Mouse (Mus musculus): ENCODE measurements around the gene Dock2. TPM values are rescaled to one million over a fixed set of nuclear protein-coding genes. Genes with fewer than 3 reads are reported as not detected.

Gene Dock2
- total and polyA plus RNA-seq, 3 experiments: 79.6 to 151 (median 133) TPM

DNA sequence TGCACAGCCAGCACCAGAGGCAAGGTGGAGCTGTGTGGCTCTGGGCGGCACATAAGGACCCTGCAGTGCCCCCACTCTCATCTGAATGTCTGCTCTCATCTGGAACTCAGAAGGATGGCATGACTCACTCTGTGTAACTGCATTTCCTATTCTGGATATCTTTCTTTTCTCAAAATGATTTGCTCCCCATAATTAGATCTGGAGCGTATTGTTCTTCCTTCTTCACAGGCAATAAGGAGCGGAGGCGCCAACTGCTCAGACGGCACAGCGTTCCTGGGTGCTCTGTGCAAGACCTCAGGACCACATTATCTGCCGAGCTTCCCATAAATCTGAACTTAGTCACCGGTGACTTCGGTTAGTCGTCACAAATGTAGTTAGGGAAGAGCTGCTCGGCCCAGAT is 75.4 kb downstream of the Dock2 start:
- Histone ChIP-seq H3K4me1 (ENCODE audit: control insufficient read depth in 1 of 2, insufficient read depth in 2 of 2) (no peaks in the 10 kb centered on the region), H3K36me3 (replicated peaks in 1 of 2; ENCODE audit: control insufficient read depth in 1 of 2, insufficient read depth in 1 of 2, low read length in 1 of 2) (peaks cover 91 to 96% of the 10 kb centered on the region in 2 experiments), H3K27ac (ENCODE audit: insufficient read depth, low read depth) (no peak overlapping the region), H3K9me3 (replicated peaks; ENCODE audit: low read length) (no peaks in the 10 kb centered on the region), H3K9ac (ENCODE audit: insufficient read depth, low read depth) (no peak overlapping the region), H3K27me3 (replicated peaks) (no peaks in the 10 kb centered on the region), H3K4me3 (replicated peaks in 1 of 3; ENCODE audit: low read depth in 2 of 3, low read length in 2 of 3, poor library complexity in 1 of 3) (no peak overlapping the region), H3K79me2 (replicated peaks; ENCODE audit: control insufficient read depth, extremely low read depth, insufficient read depth, poor library complexity, severe bottlenecking) (no peaks in the 10 kb centered on the region), H3K4me2 (ENCODE audit: insufficient read depth, low read depth, poor library complexity, severe bottlenecking) (no peak overlapping the region)
- TF ChIP-seq EP300 (IDR thresholded peaks at IDR 0.05; ENCODE audit: low read length): no peak
- TF ChIP-seq IRF4 (IDR thresholded peaks at IDR 0.05; ENCODE audit: low read depth, low read length): no peak
- no peak for TF ChIP-seq RAD21 (IDR thresholded peaks at IDR 0.05; ENCODE audit: low read depth, low read length)
- no peak for TF ChIP-seq RCOR1 (conservative IDR thresholded peaks at IDR 0.05; ENCODE audit: low read depth, low read length)
- TF ChIP-seq MAFK (IDR thresholded peaks at IDR 0.05; ENCODE audit: insufficient replicate concordance, low read length): no peak
- TF ChIP-seq ELF1 (IDR thresholded peaks at IDR 0.05; ENCODE audit: low read depth, low read length): no peak
- no peak for TF ChIP-seq E2F4 (IDR thresholded peaks at IDR 0.05; ENCODE audit: insufficient replicate concordance, low read depth, low read length)
- no peak for TF ChIP-seq PAX5 (IDR thresholded peaks at IDR 0.05; ENCODE audit: low read length)
- TF ChIP-seq SMC3 (IDR thresholded peaks at IDR 0.05; ENCODE audit: low read depth, low read length): no peak
- no peak for TF ChIP-seq USF2 (conservative IDR thresholded peaks at IDR 0.05; ENCODE audit: low read depth, low read length)
- no peak for TF ChIP-seq GABPA (IDR thresholded peaks at IDR 0.05; ENCODE audit: insufficient replicate concordance, low read depth, low read length)
- no peak for TF ChIP-seq CHD2 (IDR thresholded peaks at IDR 0.05; ENCODE audit: low read length)
- TF ChIP-seq MXI1 (IDR thresholded peaks at IDR 0.05; ENCODE audit: low read depth, low read length): no peak
- no peak for TF ChIP-seq KAT2A (IDR thresholded peaks at IDR 0.05; ENCODE audit: insufficient replicate concordance, low read length)
- no peak for TF ChIP-seq NRF1 (IDR thresholded peaks at IDR 0.05; ENCODE audit: low read depth, low read length)
- no peak for TF ChIP-seq JUND (conservative IDR thresholded peaks at IDR 0.05; ENCODE audit: low read depth, low read length)
- dilution Hi-C loops (cut with MboI; ENCODE audit: extremely low pct_ligation_motif_present, extremely low pct_unique_long_range_greater_than_20kb, low sequenced_read_pairs): no loop called here
- in situ Hi-C loops (cut with MboI; ENCODE audit: low pct_ligation_motif_present, low pct_unique_long_range_greater_than_20kb, low sequenced_read_pairs): no loop called here
- no peak for DNase-seq (ENCODE audit: extremely low read depth)

DNA sequence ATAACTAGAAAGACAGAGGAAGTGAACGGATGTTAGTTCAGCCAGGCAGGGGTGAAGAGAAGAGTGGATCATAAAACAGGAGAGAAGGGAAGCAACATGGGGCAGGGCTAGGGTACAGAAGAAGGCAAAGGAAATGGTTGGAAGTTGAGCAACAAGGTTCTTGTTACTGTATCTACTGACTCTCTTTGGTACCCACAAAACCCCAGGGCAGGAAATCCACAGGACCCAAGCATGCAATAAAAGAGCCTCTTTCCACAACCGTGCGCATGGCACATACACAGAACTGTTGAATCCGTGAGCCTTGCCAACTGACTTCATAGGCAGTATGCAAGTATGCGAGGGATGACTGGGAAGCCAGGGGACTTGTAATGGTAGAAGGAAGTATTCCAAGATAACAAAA is 76.3 kb downstream of the Dock2 start:
- no peaks in the 10 kb centered on the region for H3K9me3 ChIP-seq (replicated peaks; ENCODE audit: low read length)
- H3K4me1 ChIP-seq (ENCODE audit: control insufficient read depth in 1 of 2, insufficient read depth in 2 of 2): no peaks in the 10 kb centered on the region
- H3K27me3 ChIP-seq (replicated peaks): no peaks in the 10 kb centered on the region
- in situ Hi-C loops (cut with MboI; ENCODE audit: low pct_ligation_motif_present, low pct_unique_long_range_greater_than_20kb, low sequenced_read_pairs) (no loop called here), dilution Hi-C loops (cut with MboI; ENCODE audit: extremely low pct_ligation_motif_present, extremely low pct_unique_long_range_greater_than_20kb, low sequenced_read_pairs) (no loop called here)
- DNase-seq (ENCODE audit: extremely low read depth): no peak
- no peak overlapping the region for H3K4me2 ChIP-seq (ENCODE audit: insufficient read depth, low read depth, poor library complexity, severe bottlenecking)
- no peaks in the 10 kb centered on the region for H3K79me2 ChIP-seq (replicated peaks; ENCODE audit: control insufficient read depth, extremely low read depth, insufficient read depth, poor library complexity, severe bottlenecking)
- TF ChIP-seq CTCF (conservative IDR thresholded peaks at IDR 0.05 in 1 of 2, IDR thresholded peaks at IDR 0.05 in 1 of 2; ENCODE audit: low read depth in 2 of 2, low read length in 2 of 2): no peak
- no peak for TF ChIP-seq ZKSCAN1 (IDR thresholded peaks at IDR 0.05; ENCODE audit: borderline replicate concordance, low read depth, low read length)
- TF ChIP-seq ETS1 (conservative IDR thresholded peaks at IDR 0.05; ENCODE audit: low read depth, low read length): no peak
- TF ChIP-seq NRF1 (IDR thresholded peaks at IDR 0.05; ENCODE audit: low read depth, low read length): no peak
- no peak for TF ChIP-seq ZNF384 (IDR thresholded peaks at IDR 0.05; ENCODE audit: low read depth, low read length)
- TF ChIP-seq HCFC1 (IDR thresholded peaks at IDR 0.05; ENCODE audit: low read depth, low read length): no peak
- TF ChIP-seq GABPA (IDR thresholded peaks at IDR 0.05; ENCODE audit: insufficient replicate concordance, low read depth, low read length): no peak
- no peak for TF ChIP-seq JUN (IDR thresholded peaks at IDR 0.05; ENCODE audit: insufficient read depth, low read depth, low read length)
- TF ChIP-seq NELFE (IDR thresholded peaks at IDR 0.05; ENCODE audit: low read depth, low read length): no peak
- TF ChIP-seq MXI1 (IDR thresholded peaks at IDR 0.05; ENCODE audit: low read depth, low read length): no peak
- no peak for TF ChIP-seq E2F4 (IDR thresholded peaks at IDR 0.05; ENCODE audit: insufficient replicate concordance, low read depth, low read length)
- no peak for TF ChIP-seq UBTF (IDR thresholded peaks at IDR 0.05; ENCODE audit: low read depth, low read length)
- TF ChIP-seq RCOR1 (conservative IDR thresholded peaks at IDR 0.05; ENCODE audit: low read depth, low read length): no peak
- peaks cover 94 to 98% of the 10 kb centered on the region in 2 experiments for H3K36me3 ChIP-seq (replicated peaks in 1 of 2; ENCODE audit: control insufficient read depth in 1 of 2, insufficient read depth in 1 of 2, low read length in 1 of 2)
- no peak overlapping the region for H3K27ac ChIP-seq (ENCODE audit: insufficient read depth, low read depth)
- no peak overlapping the region for H3K9ac ChIP-seq (ENCODE audit: insufficient read depth, low read depth)
- H3K4me3 ChIP-seq (replicated peaks in 1 of 3; ENCODE audit: low read depth in 2 of 3, low read length in 2 of 3, poor library complexity in 1 of 3): no peak overlapping the region
